8 mouse cellular contexts compared by ENCODE assay signal in genomic region chr8:70489576-70489975, GRCm38 (mm10). TPM values are rescaled to one million over a fixed set of nuclear protein-coding genes. Genes with fewer than 3 reads are reported as not detected.
A peak's percentile ranks its signal among the peaks of the same experiment; 100 is the strongest.
DNase-seq lines count a peak whose midpoint lies in the region; ATAC-seq and TF ChIP-seq lines count a peak whose summit lies in the region.

No protein-coding gene starts in this region.

- peak overlapping the region; percentile 86 for H3K27ac ChIP-seq in lung, embryonic 14.5 days (ENCODE audit: low read depth)
- H3K27ac ChIP-seq in forebrain, embryonic 10.5 days = peak overlapping the region; percentile 72
- H3K27ac ChIP-seq in neural tube, embryonic 12.5 days = no peak overlapping the region

- WGBS in lung, embryonic 14.5 days = under 1% methylated on average over 28 of the region's 41 CpGs
- under 1% methylated on average over 26 of the region's 41 CpGs for WGBS in forebrain, embryonic 10.5 days
- 1% methylated on average over 34 of the region's 41 CpGs for WGBS in neural tube, embryonic 12.5 days

- no peak for TF ChIP-seq CTCF in lung, embryonic 14.5 days (IDR thresholded peaks at IDR 0.05; ENCODE audit: low read depth)

- H3K36me3 ChIP-seq in lung, embryonic 14.5 days (ENCODE audit: insufficient read depth) = no peaks in the 10 kb centered on the region
- H3K36me3 ChIP-seq in forebrain, embryonic 10.5 days (replicated peaks) = no peaks in the 10 kb centered on the region
- H3K36me3 ChIP-seq in neural tube, embryonic 12.5 days = no peaks in the 10 kb centered on the region

- H3K9ac ChIP-seq in lung, embryonic 14.5 days = peak overlapping the region; percentile 42
- H3K9ac ChIP-seq in neural tube, embryonic 12.5 days = no peak overlapping the region

- peak overlapping the region; percentile 63 for H3K4me2 ChIP-seq in lung, embryonic 14.5 days
- H3K4me2 ChIP-seq in neural tube, embryonic 12.5 days (replicated peaks) = peak overlapping the region; percentile 66

- H3K4me1 ChIP-seq in lung, embryonic 14.5 days (ENCODE audit: insufficient read depth) = peaks cover 16% of the 10 kb centered on the region
- peaks cover 87% of the 10 kb centered on the region for H3K4me1 ChIP-seq in forebrain, embryonic 10.5 days
- peaks cover 51% of the 10 kb centered on the region for H3K4me1 ChIP-seq in neural tube, embryonic 12.5 days

- H3K4me3 ChIP-seq in lung, embryonic 14.5 days (ENCODE audit: low read depth, low read length) = peak overlapping the region; percentile 32
- peak overlapping the region; percentile 50 for H3K4me3 ChIP-seq in forebrain, embryonic 10.5 days
- peak overlapping the region; percentile 19; the same call in 1 of the 2 replicates for H3K4me3 ChIP-seq in neural tube, embryonic 12.5 days

- ATAC-seq in lung, embryonic 14.5 days (ENCODE audit: insufficient read depth) = no peak
- ATAC-seq in neural tube, embryonic 12.5 days (ENCODE audit: low FRiP score, low read depth) = no peak
- ATAC-seq in megakaryocyte-erythroid progenitor cell, adult 5-6 weeks (replicated peaks; ENCODE audit: low FRiP score, low TSS enrichment, poor library complexity, severe bottlenecking) = no peak

- peaks cover 93% of the 10 kb centered on the region for H3K27me3 ChIP-seq in lung, embryonic 14.5 days (ENCODE audit: insufficient read depth, low read length)
- H3K27me3 ChIP-seq in forebrain, embryonic 10.5 days (ENCODE audit: poor library complexity, severe bottlenecking) = peaks cover 100% of the 10 kb centered on the region
- peaks cover 100% of the 10 kb centered on the region for H3K27me3 ChIP-seq in neural tube, embryonic 12.5 days (replicated peaks)

- DNase-seq in lung, embryonic 14.5 days = no peak
- DNase-seq in lung, postnatal 36 days = no peak
- DNase-seq in forebrain, embryonic 10.5 days (ENCODE audit: extremely low spot score, low spot score) = no peak
- peak; percentile 41 for DNase-seq in kidney, postnatal 14 days
- no peak for DNase-seq in urinary bladder, postnatal 4 days (ENCODE audit: low spot score in 2 of 2)
- DNase-seq in yolk sac, embryonic 10.5 days (ENCODE audit: low spot score) = no peak

- no peaks in the 10 kb centered on the region for H3K9me3 ChIP-seq in lung, embryonic 14.5 days (ENCODE audit: low read depth, low read length)
- H3K9me3 ChIP-seq in forebrain, embryonic 10.5 days = no peaks in the 10 kb centered on the region
- no peaks in the 10 kb centered on the region for H3K9me3 ChIP-seq in neural tube, embryonic 12.5 days

RNA-seq across cellular contexts. Expression of gene Tmem59l, which starts 2.4 kb away (rescaled TPM):
- polyA plus RNA-seq in lung, embryonic 14.5 days (2014; fragmentation: Nextera tagmentation; extraction: Ambion mirVana) = 6.7 and 8.3 TPM in 2 replicates
- 16.7 and 19.5 TPM in 2 replicates for polyA plus RNA-seq in forebrain, embryonic 10.5 days (2016; fragmentation: Nextera tagmentation; extraction: Ambion mirVana)
- 37.9 and 38.3 TPM in 2 replicates for polyA plus RNA-seq in neural tube, embryonic 12.5 days (2016; fragmentation: Nextera tagmentation; extraction: Ambion mirVana)
- not detected in 2 replicates for total RNA-seq in megakaryocyte-erythroid progenitor cell, adult 5-6 weeks (2014; fragmentation: Nextera tagmentation)
- not detected in 2 replicates for total RNA-seq in megakaryocyte-erythroid progenitor cell, adult 5-6 weeks (2017)

RNA-seq across cellular contexts. Expression of gene Crlf1, which starts 3.4 kb away (rescaled TPM):
- polyA plus RNA-seq in lung, embryonic 14.5 days (2014; fragmentation: Nextera tagmentation; extraction: Ambion mirVana) = 151 and 165 TPM in 2 replicates
- polyA plus RNA-seq in forebrain, embryonic 10.5 days (2016; fragmentation: Nextera tagmentation; extraction: Ambion mirVana) = 34.1 and 48.4 TPM in 2 replicates
- 1.9 and 4.5 TPM in 2 replicates for polyA plus RNA-seq in neural tube, embryonic 12.5 days (2016; fragmentation: Nextera tagmentation; extraction: Ambion mirVana)
- 0.30 and 2.3 TPM in 2 replicates for total RNA-seq in megakaryocyte-erythroid progenitor cell, adult 5-6 weeks (2014; fragmentation: Nextera tagmentation)
- total RNA-seq in megakaryocyte-erythroid progenitor cell, adult 5-6 weeks (2017) = not detected in 2 replicates

RNA-seq across cellular contexts. Expression of gene Klhl26, which starts 12.8 kb away (rescaled TPM):
- polyA plus RNA-seq in lung, embryonic 14.5 days (2014; fragmentation: Nextera tagmentation; extraction: Ambion mirVana) = 21.8 and 24.4 TPM in 2 replicates
- polyA plus RNA-seq in forebrain, embryonic 10.5 days (2016; fragmentation: Nextera tagmentation; extraction: Ambion mirVana) = 19.9 and 20.2 TPM in 2 replicates
- 20.4 and 22.5 TPM in 2 replicates for polyA plus RNA-seq in neural tube, embryonic 12.5 days (2016; fragmentation: Nextera tagmentation; extraction: Ambion mirVana)
- total RNA-seq in megakaryocyte-erythroid progenitor cell, adult 5-6 weeks (2014; fragmentation: Nextera tagmentation) = 8.4 and 9.5 TPM in 2 replicates
- total RNA-seq in megakaryocyte-erythroid progenitor cell, adult 5-6 weeks (2017) = 6.0 and 8.2 TPM in 2 replicates

RNA-seq across cellular contexts. Expression of gene Rex1bd, which starts 17.0 kb away (rescaled TPM):
- polyA plus RNA-seq in lung, embryonic 14.5 days (2014; fragmentation: Nextera tagmentation; extraction: Ambion mirVana) = 113 and 126 TPM in 2 replicates
- polyA plus RNA-seq in forebrain, embryonic 10.5 days (2016; fragmentation: Nextera tagmentation; extraction: Ambion mirVana) = 126 and 136 TPM in 2 replicates
- 123 and 135 TPM in 2 replicates for polyA plus RNA-seq in neural tube, embryonic 12.5 days (2016; fragmentation: Nextera tagmentation; extraction: Ambion mirVana)
- total RNA-seq in megakaryocyte-erythroid progenitor cell, adult 5-6 weeks (2014; fragmentation: Nextera tagmentation) = 53.5 and 57.0 TPM in 2 replicates
- total RNA-seq in megakaryocyte-erythroid progenitor cell, adult 5-6 weeks (2017) = 25.8 and 48.7 TPM in 2 replicates

RNA-seq across cellular contexts. Expression of gene Uba52, which starts 21.0 kb away (rescaled TPM):
- 964 and 1,036 TPM in 2 replicates for polyA plus RNA-seq in lung, embryonic 14.5 days (2014; fragmentation: Nextera tagmentation; extraction: Ambion mirVana)
- polyA plus RNA-seq in forebrain, embryonic 10.5 days (2016; fragmentation: Nextera tagmentation; extraction: Ambion mirVana) = 879 and 899 TPM in 2 replicates
- polyA plus RNA-seq in neural tube, embryonic 12.5 days (2016; fragmentation: Nextera tagmentation; extraction: Ambion mirVana) = 766 and 781 TPM in 2 replicates
- total RNA-seq in megakaryocyte-erythroid progenitor cell, adult 5-6 weeks (2014; fragmentation: Nextera tagmentation) = 2,751 and 3,393 TPM in 2 replicates
- total RNA-seq in megakaryocyte-erythroid progenitor cell, adult 5-6 weeks (2017) = 4,463 and 5,230 TPM in 2 replicates
